Mouse (Mus musculus): ENCODE measurements around the gene Nap1l5. TPM values are rescaled to one million over a fixed set of nuclear protein-coding genes. Genes with fewer than 3 reads are reported as not detected.

The Nap1l5 gene
- polyA plus RNA-seq, 1 experiment: 0.09 TPM

DNA sequence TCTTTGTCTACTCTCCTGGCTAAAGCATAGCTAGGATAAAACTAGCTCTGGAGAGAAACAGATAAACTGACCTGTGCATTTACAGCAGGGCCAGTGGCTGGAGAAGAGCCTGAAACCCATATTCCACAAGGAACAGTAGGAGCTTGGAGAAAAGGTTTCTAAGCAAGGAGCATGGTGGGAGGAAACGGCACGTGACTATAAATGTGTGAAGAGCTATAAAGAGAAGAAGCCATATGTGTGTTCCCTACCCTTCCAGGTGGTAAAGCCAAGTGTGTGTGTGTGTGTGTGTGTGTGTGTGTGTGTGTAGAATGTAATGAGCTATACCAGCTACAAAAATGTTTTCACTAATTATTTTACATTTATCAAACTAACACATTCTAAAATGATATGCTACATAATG is 35.4 kb upstream of the Nap1l5 start:
- Histone ChIP-seq H3K4me3 (ENCODE audit: control insufficient read depth, insufficient read depth, low read length) (no peak overlapping the region), H3K4me1 (replicated peaks; ENCODE audit: control insufficient read depth, insufficient read depth, low read length) (no peaks in the 10 kb centered on the region), H3K27ac (ENCODE audit: control insufficient read depth, insufficient read depth, low read length) (no peak overlapping the region), H3K36me3 (ENCODE audit: control insufficient read depth, insufficient read depth, low read length) (no peaks in the 10 kb centered on the region), H3K27me3 (ENCODE audit: control insufficient read depth, insufficient read depth, low read length) (no peaks in the 10 kb centered on the region)
- DNase-seq: no peak
- 98% methylated on average over 2 of the region's 2 CpGs for WGBS
- TF ChIP-seq CTCF (IDR thresholded peaks at IDR 0.05; ENCODE audit: borderline replicate concordance, control insufficient read depth, extremely low read depth, insufficient read depth, low read length, poor library complexity) (no peak), POLR2A (IDR thresholded peaks at IDR 0.05; ENCODE audit: control insufficient read depth, extremely low read depth, insufficient read depth, low read length, poor library complexity) (no peak)

DNA sequence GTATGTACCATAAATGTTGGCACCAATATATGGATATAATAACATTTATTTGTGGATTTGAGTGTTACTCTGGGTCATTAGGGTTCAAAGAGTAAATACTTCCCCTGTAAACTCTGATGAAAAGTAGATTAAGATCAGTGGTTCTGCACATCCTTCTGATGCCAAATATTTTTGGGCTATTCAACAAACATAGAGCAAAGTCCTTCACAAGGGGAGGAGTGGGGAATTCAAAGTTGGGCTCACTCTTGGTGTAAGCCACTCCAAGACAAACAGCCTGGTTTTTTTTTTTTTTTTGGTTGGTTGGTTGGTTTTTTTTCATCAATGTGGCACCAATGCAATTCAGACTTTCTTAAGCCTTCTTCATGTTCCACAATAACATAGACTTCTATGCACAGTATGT is 30.9 kb upstream of the Nap1l5 start:
- no peak for TF ChIP-seq POLR2A (IDR thresholded peaks at IDR 0.05; ENCODE audit: control insufficient read depth, extremely low read depth, insufficient read depth, low read length, poor library complexity)
- no peak for TF ChIP-seq CTCF (IDR thresholded peaks at IDR 0.05; ENCODE audit: borderline replicate concordance, control insufficient read depth, extremely low read depth, insufficient read depth, low read length, poor library complexity)
- no peak for DNase-seq
- H3K4me3 ChIP-seq (ENCODE audit: control insufficient read depth, insufficient read depth, low read length): no peak overlapping the region
- no peaks in the 10 kb centered on the region for H3K4me1 ChIP-seq (replicated peaks; ENCODE audit: control insufficient read depth, insufficient read depth, low read length)
- H3K27ac ChIP-seq (ENCODE audit: control insufficient read depth, insufficient read depth, low read length): no peak overlapping the region
- H3K27me3 ChIP-seq (ENCODE audit: control insufficient read depth, insufficient read depth, low read length): no peaks in the 10 kb centered on the region
- no peaks in the 10 kb centered on the region for H3K36me3 ChIP-seq (ENCODE audit: control insufficient read depth, insufficient read depth, low read length)

DNA sequence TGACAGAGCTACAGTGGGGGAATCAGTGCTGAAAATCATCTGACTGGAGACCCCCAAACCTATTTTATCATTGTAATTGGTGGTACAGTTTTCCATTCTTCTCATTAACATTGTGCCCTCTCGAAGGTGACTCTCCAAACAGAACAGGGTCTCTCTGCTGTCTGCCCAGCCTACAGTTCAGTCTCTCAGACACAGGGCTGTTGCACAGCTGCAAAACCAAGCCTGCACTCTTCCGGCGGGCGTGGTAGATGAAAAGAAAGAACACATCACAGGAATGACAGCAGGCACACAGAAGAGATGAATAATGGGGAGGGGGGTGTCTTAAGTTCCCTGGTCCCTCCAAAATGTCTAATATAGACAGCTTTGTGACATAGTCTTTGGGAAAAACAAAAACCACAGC is 27.3 kb upstream of the Nap1l5 start:
- peak; percentile 3 for DNase-seq

DNA sequence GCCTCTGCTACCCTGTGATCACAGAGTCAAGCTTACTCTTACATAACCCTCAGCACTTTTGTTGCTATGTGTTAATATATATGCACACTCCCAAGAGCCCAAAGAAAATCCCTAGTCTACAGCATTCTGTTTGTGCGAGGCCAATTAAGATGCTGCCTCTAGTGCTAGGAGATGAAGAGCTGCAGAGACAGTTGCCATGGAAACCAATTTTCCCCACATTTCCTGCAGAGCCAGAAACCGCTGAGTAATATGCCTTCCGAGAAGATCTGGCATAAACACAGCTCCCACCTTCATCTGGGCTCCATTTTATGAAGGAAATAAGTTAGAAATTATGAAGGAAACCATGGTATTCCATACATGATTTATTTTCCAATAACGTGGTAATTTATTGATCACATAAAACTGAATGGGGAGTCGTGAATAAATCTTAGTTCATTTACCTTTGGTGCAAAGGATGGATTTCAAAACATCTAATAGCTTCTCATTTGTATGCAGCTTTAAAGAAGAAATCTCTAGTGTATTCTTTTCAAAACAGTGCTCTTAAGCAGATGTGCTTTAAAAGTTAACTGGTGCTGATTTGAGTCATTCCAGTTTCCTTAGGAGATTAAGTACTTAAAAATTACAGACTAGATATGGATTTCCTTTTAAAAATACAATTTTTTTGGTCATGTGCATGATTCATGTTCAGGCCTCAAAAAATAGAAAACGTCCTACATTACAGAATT is 26.5 kb upstream of the Nap1l5 start:
- no peak overlapping the region for H3K4me3 ChIP-seq (ENCODE audit: control insufficient read depth, insufficient read depth, low read length)
- H3K36me3 ChIP-seq (ENCODE audit: control insufficient read depth, insufficient read depth, low read length): no peaks in the 10 kb centered on the region
- H3K4me1 ChIP-seq (replicated peaks; ENCODE audit: control insufficient read depth, insufficient read depth, low read length): no peaks in the 10 kb centered on the region
- TF ChIP-seq POLR2A (IDR thresholded peaks at IDR 0.05; ENCODE audit: control insufficient read depth, extremely low read depth, insufficient read depth, low read length, poor library complexity): no peak
- no peak for TF ChIP-seq CTCF (IDR thresholded peaks at IDR 0.05; ENCODE audit: borderline replicate concordance, control insufficient read depth, extremely low read depth, insufficient read depth, low read length, poor library complexity)
- no peaks in the 10 kb centered on the region for H3K27me3 ChIP-seq (ENCODE audit: control insufficient read depth, insufficient read depth, low read length)
- no peak for DNase-seq
- H3K27ac ChIP-seq (ENCODE audit: control insufficient read depth, insufficient read depth, low read length): no peak overlapping the region
- 62% methylated on average over 6 of the region's 6 CpGs for WGBS

More for the DNA sequence above, 27.3 kb upstream of the Nap1l5 start:
- 82% methylated on average over 4 of the region's 4 CpGs for WGBS
- Histone ChIP-seq H3K4me1 (replicated peaks; ENCODE audit: control insufficient read depth, insufficient read depth, low read length) (no peaks in the 10 kb centered on the region), H3K27me3 (ENCODE audit: control insufficient read depth, insufficient read depth, low read length) (no peaks in the 10 kb centered on the region), H3K27ac (ENCODE audit: control insufficient read depth, insufficient read depth, low read length) (no peak overlapping the region), H3K4me3 (ENCODE audit: control insufficient read depth, insufficient read depth, low read length) (no peak overlapping the region), H3K36me3 (ENCODE audit: control insufficient read depth, insufficient read depth, low read length) (no peaks in the 10 kb centered on the region)
- TF ChIP-seq CTCF (IDR thresholded peaks at IDR 0.05; ENCODE audit: borderline replicate concordance, control insufficient read depth, extremely low read depth, insufficient read depth, low read length, poor library complexity): no peak
- no peak for TF ChIP-seq POLR2A (IDR thresholded peaks at IDR 0.05; ENCODE audit: control insufficient read depth, extremely low read depth, insufficient read depth, low read length, poor library complexity)

DNA sequence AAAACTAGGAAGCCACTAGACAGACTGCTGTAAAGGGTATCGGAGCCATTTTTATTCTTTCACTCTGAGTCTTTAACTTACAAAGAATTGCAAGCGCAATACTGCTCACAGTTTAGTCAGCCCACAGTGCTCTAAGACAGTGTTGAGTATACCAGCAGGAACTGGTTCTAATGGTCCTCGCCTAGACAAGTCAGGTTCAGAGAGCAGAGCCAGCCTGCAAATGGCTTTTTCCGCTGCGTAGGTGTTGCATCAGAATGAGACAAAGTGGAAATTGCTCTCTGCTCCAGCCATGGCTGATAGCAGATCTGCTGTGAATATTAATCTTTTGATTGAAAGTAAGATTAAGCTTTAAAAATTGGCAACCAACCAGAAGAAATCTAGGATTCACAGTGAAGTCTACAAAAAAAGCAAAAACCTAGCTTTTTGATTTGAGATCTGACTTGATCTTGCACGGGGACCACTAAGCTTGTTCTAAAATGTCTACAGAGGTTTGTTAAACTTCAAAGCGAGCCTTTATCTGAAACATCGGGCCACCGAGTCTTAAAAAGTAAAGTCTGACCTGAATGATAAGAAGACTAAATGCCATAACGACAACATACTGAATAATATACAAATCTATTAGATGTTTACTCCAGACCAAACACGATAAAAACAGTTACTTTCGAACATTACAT is 25.8 kb upstream of the Nap1l5 start:
- no peak for TF ChIP-seq CTCF (IDR thresholded peaks at IDR 0.05; ENCODE audit: borderline replicate concordance, control insufficient read depth, extremely low read depth, insufficient read depth, low read length, poor library complexity)
- TF ChIP-seq POLR2A (IDR thresholded peaks at IDR 0.05; ENCODE audit: control insufficient read depth, extremely low read depth, insufficient read depth, low read length, poor library complexity): no peak
- DNase-seq: no peak
- no peaks in the 10 kb centered on the region for H3K4me1 ChIP-seq (replicated peaks; ENCODE audit: control insufficient read depth, insufficient read depth, low read length)

DNA sequence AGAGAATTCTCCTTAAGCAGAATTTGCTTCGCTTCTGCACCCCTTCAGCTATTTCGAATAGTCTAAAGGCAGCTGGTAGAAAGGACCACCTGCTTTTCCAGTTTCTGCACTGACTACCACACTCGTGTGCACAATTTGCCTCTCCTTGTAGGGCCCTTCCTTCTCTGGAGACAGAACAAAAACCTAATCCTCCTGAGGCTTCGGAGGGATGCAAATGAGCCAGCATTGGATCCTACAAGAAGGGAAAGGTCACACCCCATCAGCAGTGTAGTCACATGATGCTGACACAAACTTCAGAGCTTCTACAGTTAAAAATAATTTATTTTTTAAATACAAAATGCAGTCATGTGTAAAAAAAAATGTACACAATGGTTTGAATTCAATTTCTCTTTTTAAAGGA is 24.3 kb upstream of the Nap1l5 start:
- TF ChIP-seq POLR2A (IDR thresholded peaks at IDR 0.05; ENCODE audit: control insufficient read depth, extremely low read depth, insufficient read depth, low read length, poor library complexity): no peak
- TF ChIP-seq CTCF (IDR thresholded peaks at IDR 0.05; ENCODE audit: borderline replicate concordance, control insufficient read depth, extremely low read depth, insufficient read depth, low read length, poor library complexity): no peak

More for the DNA sequence above, 25.8 kb upstream of the Nap1l5 start:
- no peak overlapping the region for H3K27ac ChIP-seq (ENCODE audit: control insufficient read depth, insufficient read depth, low read length)
- no peaks in the 10 kb centered on the region for H3K36me3 ChIP-seq (ENCODE audit: control insufficient read depth, insufficient read depth, low read length)
- 94% methylated on average over 12 of the region's 12 CpGs for WGBS
- no peaks in the 10 kb centered on the region for H3K27me3 ChIP-seq (ENCODE audit: control insufficient read depth, insufficient read depth, low read length)
- H3K4me3 ChIP-seq (ENCODE audit: control insufficient read depth, insufficient read depth, low read length): no peak overlapping the region

More for the DNA sequence above, 24.3 kb upstream of the Nap1l5 start:
- no peak for DNase-seq
- 93% methylated on average over 4 of the region's 4 CpGs for WGBS
- no peaks in the 10 kb centered on the region for H3K4me1 ChIP-seq (replicated peaks; ENCODE audit: control insufficient read depth, insufficient read depth, low read length)
- H3K27me3 ChIP-seq (ENCODE audit: control insufficient read depth, insufficient read depth, low read length): no peaks in the 10 kb centered on the region
- H3K4me3 ChIP-seq (ENCODE audit: control insufficient read depth, insufficient read depth, low read length): no peak overlapping the region
- H3K36me3 ChIP-seq (ENCODE audit: control insufficient read depth, insufficient read depth, low read length): no peaks in the 10 kb centered on the region
- no peak overlapping the region for H3K27ac ChIP-seq (ENCODE audit: control insufficient read depth, insufficient read depth, low read length)
